Mouse (Mus musculus): ENCODE data around the gene Treh.

GRCm38 (mm10) chr9:44688013-44688412, 15.0 kb downstream of the Treh start:
- TF ChIP-seq CTCF (IDR thresholded peaks at IDR 0.05; ENCODE audit: insufficient read depth, low read depth, low read length) (no peak), POLR2A (IDR thresholded peaks at IDR 0.05; ENCODE audit: insufficient read depth, low read depth, low read length) (no peak)
